Comparison of ENCODE assay signal across 20 mouse cellular contexts in the genomic region with DNA sequence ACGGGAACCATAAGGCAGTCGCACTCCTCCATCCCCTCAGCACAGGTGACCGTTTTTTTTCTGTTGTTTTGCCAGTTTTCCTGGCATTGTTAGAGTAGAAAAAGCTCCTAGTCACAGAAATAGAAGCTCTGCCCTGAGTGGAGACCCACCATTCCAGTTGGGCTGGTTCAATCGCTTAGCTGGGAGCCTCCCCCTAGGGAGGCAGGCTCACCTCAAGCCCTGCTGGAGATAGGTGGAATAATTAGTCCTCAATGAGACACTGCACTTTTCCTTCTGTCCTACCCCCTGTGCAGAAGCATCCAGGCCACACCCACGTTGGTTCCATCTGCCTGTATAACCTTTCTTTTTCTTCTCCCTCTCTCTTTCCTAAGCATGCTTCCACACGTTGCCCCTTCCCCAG. TPM values are rescaled to one million over a fixed set of nuclear protein-coding genes. Genes with fewer than 3 reads are reported as not detected.
DNase-seq lines count a peak whose midpoint lies in the region; ATAC-seq and TF ChIP-seq lines count a peak whose summit lies in the region.
"Had no signal": no experiment of that assay in that cellular context is flagged by ENCODE, and none has a peak within 500 bp of the region (broad histone marks: within the 10 kb centered on the region; RNA-seq: fewer than 3 reads in every experiment).

No protein-coding gene starts in this region.

- DNase-seq in lung, embryonic 14.5 days: peak; percentile 74
- DNase-seq in lung, postnatal 36 days: no peak
- peak; percentile 76 for DNase-seq in ES-CJ7 (ENCODE audit: low read depth, low spot score)
- no peak for DNase-seq in left cerebral cortex, postnatal 36 days (ENCODE audit: low spot score in 2 of 2)
- no peak for DNase-seq in adipocyte (ENCODE audit: low spot score)
- DNase-seq: cerebellum, postnatal 25 days; layer of hippocampus, postnatal 36 days had no signal

- no peak overlapping the region for H3K4me3 ChIP-seq in lung, embryonic 14.5 days (ENCODE audit: low read depth, low read length)
- no peak overlapping the region for H3K4me3 ChIP-seq in embryonic facial prominence, embryonic 12.5 days
- H3K4me3 ChIP-seq: hindbrain, embryonic 10.5 days; neural tube, embryonic 13.5 days had no signal

- H3K4me2 ChIP-seq in lung, embryonic 14.5 days: no peak overlapping the region
- H3K4me2 ChIP-seq in embryonic facial prominence, embryonic 12.5 days (replicated peaks): no peak overlapping the region
- H3K4me2 ChIP-seq: heart, embryonic 11.5 days; neural tube, embryonic 13.5 days had no signal

- no peak overlapping the region for H3K9ac ChIP-seq in lung, embryonic 14.5 days
- H3K9ac ChIP-seq in embryonic facial prominence, embryonic 12.5 days: no peak overlapping the region
- H3K9ac ChIP-seq: liver, embryonic 14.5 days; neural tube, embryonic 13.5 days had no signal

- H3K4me1 ChIP-seq in lung, embryonic 14.5 days (ENCODE audit: insufficient read depth): peaks cover 13% of the 10 kb centered on the region
- H3K4me1 ChIP-seq in embryonic facial prominence, embryonic 12.5 days: peaks cover 10% of the 10 kb centered on the region; the same call in 1 of the 2 replicates

- peak; percentile 48; the same call in 1 of the 2 replicates for ATAC-seq in lung, embryonic 14.5 days (ENCODE audit: insufficient read depth)
- peak; percentile 59; the same call in 1 of the 2 replicates for ATAC-seq in embryonic facial prominence, embryonic 12.5 days (ENCODE audit: insufficient number of reproducible peaks, insufficient read depth, low FRiP score, low TSS enrichment)
- 0 out of 2 replicates have a peak, but pooled peaks have one; percentile 47 for ATAC-seq in megakaryocyte-erythroid progenitor cell, adult 5-6 weeks (replicated peaks; ENCODE audit: low FRiP score, low TSS enrichment, poor library complexity, severe bottlenecking)
- ATAC-seq: forebrain, embryonic 14.5 days had no signal

- TF ChIP-seq CTCF in lung, embryonic 14.5 days (IDR thresholded peaks at IDR 0.05; ENCODE audit: low read depth): peak; percentile 36

- intact Hi-C loops in left cerebral cortex, postnatal 36 days (cut with DNase I): no loop called here

- no peaks in the 10 kb centered on the region for H3K36me3 ChIP-seq in lung, embryonic 14.5 days (ENCODE audit: insufficient read depth)
- H3K36me3 ChIP-seq in embryonic facial prominence, embryonic 12.5 days: no peaks in the 10 kb centered on the region
- H3K36me3 ChIP-seq: hindbrain, embryonic 10.5 days; neural tube, embryonic 13.5 days had no signal

- H3K27ac ChIP-seq in lung, embryonic 14.5 days (ENCODE audit: low read depth): no peak overlapping the region
- peak overlapping the region; percentile 31; the same call in 1 of the 2 replicates for H3K27ac ChIP-seq in embryonic facial prominence, embryonic 12.5 days
- H3K27ac ChIP-seq: hindbrain, embryonic 10.5 days; liver, embryonic 14.5 days; neural tube, embryonic 13.5 days had no signal

- WGBS in lung, embryonic 14.5 days: 43% methylated on average over 6 of the region's 6 CpGs
- 33% methylated on average over 6 of the region's 6 CpGs for WGBS in embryonic facial prominence, embryonic 12.5 days

- no peaks in the 10 kb centered on the region for H3K9me3 ChIP-seq in lung, embryonic 14.5 days (ENCODE audit: low read depth, low read length)
- H3K9me3 ChIP-seq in embryonic facial prominence, embryonic 12.5 days: no peaks in the 10 kb centered on the region
- H3K9me3 ChIP-seq: hindbrain, embryonic 10.5 days; neural tube, embryonic 13.5 days had no signal

- H3K27me3 ChIP-seq in lung, embryonic 14.5 days (ENCODE audit: insufficient read depth, low read length): no peaks in the 10 kb centered on the region
- no peaks in the 10 kb centered on the region for H3K27me3 ChIP-seq in embryonic facial prominence, embryonic 12.5 days
- H3K27me3 ChIP-seq: neural tube, embryonic 13.5 days had no signal

RNA-seq across cellular contexts. Expression of a gene that starts 23.8 kb away (rescaled TPM):
- polyA plus RNA-seq in lung, embryonic 14.5 days (2014; fragmentation: Nextera tagmentation; extraction: Ambion mirVana): not detected in 2 replicates
- polyA plus RNA-seq in embryonic facial prominence, embryonic 12.5 days (2016; fragmentation: Nextera tagmentation; extraction: Ambion mirVana): not detected in 2 replicates
- total RNA-seq in megakaryocyte-erythroid progenitor cell, adult 5-6 weeks (2014; fragmentation: Nextera tagmentation): not detected in 2 replicates
- total RNA-seq in megakaryocyte-erythroid progenitor cell, adult 5-6 weeks (2017): not detected in 2 replicates
- total RNA-seq in left cerebral cortex, postnatal 36 days (2021): not detected
- total RNA-seq: gastrocnemius, postnatal 4 days; layer of hippocampus, postnatal 36 days; megakaryocyte, adult 5-6 weeks; midbrain, postnatal 0 days had no signal
- polyA plus RNA-seq: forebrain, embryonic 14.5 days; heart, embryonic 11.5 days; hindbrain, embryonic 10.5 days; large intestine, adult 2 months; limb, embryonic 11.5 days; liver, embryonic 14.5 days; midbrain, postnatal 0 days; neural tube, embryonic 13.5 days; small intestine, adult 2 months had no signal

RNA-seq across cellular contexts. Expression of a gene that starts 23.9 kb away (rescaled TPM):
- not detected in 2 replicates for polyA plus RNA-seq in lung, embryonic 14.5 days (2014; fragmentation: Nextera tagmentation; extraction: Ambion mirVana)
- not detected in 2 replicates for polyA plus RNA-seq in embryonic facial prominence, embryonic 12.5 days (2016; fragmentation: Nextera tagmentation; extraction: Ambion mirVana)
- total RNA-seq in megakaryocyte-erythroid progenitor cell, adult 5-6 weeks (2014; fragmentation: Nextera tagmentation): not detected in 2 replicates
- not detected in 2 replicates for total RNA-seq in megakaryocyte-erythroid progenitor cell, adult 5-6 weeks (2017)
- not detected for total RNA-seq in left cerebral cortex, postnatal 36 days (2021)
- total RNA-seq: gastrocnemius, postnatal 4 days; layer of hippocampus, postnatal 36 days; megakaryocyte, adult 5-6 weeks; midbrain, postnatal 0 days had no signal
- polyA plus RNA-seq: forebrain, embryonic 14.5 days; heart, embryonic 11.5 days; liver, embryonic 14.5 days had no signal

Comparison
In these comparisons a context has a peak if more than half of its experiments do, and no peak if none do; other contexts are left out.
1. DNase-seq: peak in lung, embryonic 14.5 days (single experiment) and ES-CJ7 (single experiment); none in lung, postnatal 36 days (single experiment), left cerebral cortex, postnatal 36 days (0 of 2) and adipocyte (single experiment).
2. Peak in every context shown above with its lines, with median percentiles within 50 percentile points of each other: ATAC-seq.